Mouse (Mus musculus) left cerebral cortex, postnatal 25 days (tissue): ENCODE measurements around the gene Gm26657. TPM values are rescaled to one million over a fixed set of nuclear protein-coding genes. Genes with fewer than 3 reads are reported as not detected.
A peak's percentile ranks its signal among the peaks of the same experiment; 100 is the strongest.

Experiments used
- DNase-seq, 2 experiments: peaks; one replicate each; pipeline ENCODE4 v3.0.0; 2022; ENCODE audit warnings: low spot score in 2 of 2, mixed read lengths in 1 of 2
- intact Hi-C: fragments of 180-260 bp; cut with DNase I; formaldehyde crosslinking; loops from one replicate; pipeline ENCODE4 v1.15.1; 2025
- total RNA-seq, 2 experiments: library from RNA; stranded (reverse); gene quantifications; 2 replicates each; pipeline ENCODE4 v1.2.3; 2021

Gm26657 gene
- total RNA-seq, 2 experiments from 2014 or later = not detected

- intact Hi-C loops = loop anchor here (5.0 kb wide), 1 partner anchor 49 kb away; no protein-coding TSS in a partner anchor
- no peak for DNase-seq
Measured at GRCm38 (mm10) chr4:56756021-56756420, 16.2 kb downstream of the Gm26657 start.

GRCm38 (mm10) chr4:56756966-56757600 is 17.2 kb downstream of the Gm26657 start:
- DNase-seq = no peak
- intact Hi-C loops = loop anchor here (5.0 kb wide), 1 partner anchor 50 kb away; no protein-coding TSS in a partner anchor

- intact Hi-C loops = loop anchor here (5.0 kb wide), 1 partner anchor 50 kb away; no protein-coding TSS in a partner anchor
- DNase-seq = no peak
Measured at GRCm38 (mm10) chr4:56757693-56758092, 17.8 kb downstream of the Gm26657 start.

GRCm38 (mm10) chr4:56767861-56768284 is 28.0 kb downstream of the Gm26657 start:
- peak in 1 of 2 experiments; percentile 44 for DNase-seq
- intact Hi-C loops = no loop called here

GRCm38 (mm10) chr4:56768913-56769312 is 29.0 kb downstream of the Gm26657 start:
- no peak for DNase-seq

GRCm38 (mm10) chr4:56771065-56771464 is 31.2 kb downstream of the Gm26657 start:
- intact Hi-C loops = no loop called here

More at GRCm38 (mm10) chr4:56768913-56769312, 29.0 kb downstream of the Gm26657 start:
- intact Hi-C loops = no loop called here

More at GRCm38 (mm10) chr4:56771065-56771464, 31.2 kb downstream of the Gm26657 start:
- no peak for DNase-seq

Other genes with a start within 250 kb of the Gm26657 start
- under 1 TPM in 1 of 2 experiments, not detected in 1; 0.32 TPM for gene Actl7b, start 1.4 kb downstream of the Gm26657 start, total RNA-seq
- gene Actl7a, start 3.3 kb downstream of the Gm26657 start, total RNA-seq = not detected
- 10 to 100 TPM; 63.5 to 65.1 TPM for gene Elp1, start 62.3 kb downstream of the Gm26657 start, total RNA-seq
- 10 to 100 TPM; 19.2 to 20.3 TPM for gene Fam206a, start 62.3 kb downstream of the Gm26657 start, total RNA-seq
- gene Ctnnal1, start 125.1 kb downstream of the Gm26657 start, total RNA-seq = 10 to 100 TPM; 15.2 TPM
- 10 to 100 TPM; 32.7 to 37.5 TPM for gene Tmem245, start 207.4 kb downstream of the Gm26657 start, total RNA-seq